Mouse (Mus musculus): Measurements from ENCODE around the gene 2010300C02Rik. TPM values are rescaled to one million over a fixed set of nuclear protein-coding genes. Genes with fewer than 3 reads are reported as not detected.

The 2010300C02Rik gene
- total RNA-seq, 1 experiment from 2014 or later: 0.12 TPM

DNA sequence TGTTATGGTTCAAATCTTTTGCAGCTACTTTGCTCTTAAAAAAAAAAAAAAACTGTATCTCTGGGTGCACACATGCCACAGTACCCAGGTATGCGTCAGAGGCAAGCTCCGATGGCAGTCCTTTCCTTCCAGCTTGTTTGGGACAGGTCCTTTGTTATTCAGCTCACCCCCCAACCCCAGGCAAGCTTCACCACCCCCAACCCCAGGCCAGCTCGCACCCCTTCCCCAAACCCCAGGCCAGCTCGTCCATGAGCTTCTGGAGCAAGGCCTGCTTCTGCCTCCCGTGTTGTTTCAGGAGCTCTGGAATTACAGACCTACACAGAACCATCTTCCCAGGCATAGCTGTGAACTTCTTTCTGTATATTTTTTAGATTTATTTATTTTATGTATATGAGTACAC, 83.1 kb downstream of the 2010300C02Rik start:
- no peak for ATAC-seq (ENCODE audit: extremely low read depth, insufficient number of reproducible peaks, low FRiP score, poor library complexity, severe bottlenecking)

DNA sequence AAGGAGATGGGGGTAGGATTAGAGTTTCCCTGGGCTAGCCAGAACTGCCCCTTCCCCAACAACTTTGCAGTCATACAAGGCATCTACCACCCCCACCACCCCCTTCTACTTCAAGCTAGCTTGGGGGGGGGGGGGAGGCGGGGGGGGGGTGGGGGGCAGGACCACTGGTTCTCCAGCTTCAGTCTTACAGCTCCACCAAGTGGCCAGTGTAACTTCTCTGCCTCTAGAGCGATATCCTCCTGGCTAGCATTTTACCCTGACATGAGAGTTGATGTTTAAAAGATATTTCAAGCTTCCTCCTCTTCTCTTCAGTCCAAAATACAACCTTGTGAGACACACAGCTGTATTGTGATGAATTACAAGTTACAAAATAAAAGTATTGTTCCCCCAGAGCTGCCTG, 83.7 kb downstream of the 2010300C02Rik start:
- ATAC-seq (ENCODE audit: extremely low read depth, insufficient number of reproducible peaks, low FRiP score, poor library complexity, severe bottlenecking): no peak

DNA sequence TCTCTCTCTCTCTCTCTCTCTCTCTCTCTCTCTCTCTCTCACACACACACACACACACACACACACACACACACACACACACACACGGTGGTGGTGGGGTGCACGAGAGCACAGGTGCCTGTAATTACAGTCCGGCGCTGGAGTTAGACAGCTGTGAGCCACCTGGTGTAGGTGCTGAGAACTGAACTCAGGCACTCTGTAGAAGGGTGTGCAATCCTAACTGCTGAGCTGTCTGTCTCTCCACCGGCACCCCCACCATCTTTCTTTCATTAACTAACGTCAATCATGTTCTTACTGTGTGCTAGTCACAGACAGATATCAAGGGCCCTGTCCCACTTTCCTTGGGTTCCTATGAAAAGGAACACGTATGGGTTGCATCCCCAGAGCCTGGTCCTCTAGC, 84.2 kb downstream of the 2010300C02Rik start:
- ATAC-seq (ENCODE audit: extremely low read depth, insufficient number of reproducible peaks, low FRiP score, poor library complexity, severe bottlenecking): no peak

DNA sequence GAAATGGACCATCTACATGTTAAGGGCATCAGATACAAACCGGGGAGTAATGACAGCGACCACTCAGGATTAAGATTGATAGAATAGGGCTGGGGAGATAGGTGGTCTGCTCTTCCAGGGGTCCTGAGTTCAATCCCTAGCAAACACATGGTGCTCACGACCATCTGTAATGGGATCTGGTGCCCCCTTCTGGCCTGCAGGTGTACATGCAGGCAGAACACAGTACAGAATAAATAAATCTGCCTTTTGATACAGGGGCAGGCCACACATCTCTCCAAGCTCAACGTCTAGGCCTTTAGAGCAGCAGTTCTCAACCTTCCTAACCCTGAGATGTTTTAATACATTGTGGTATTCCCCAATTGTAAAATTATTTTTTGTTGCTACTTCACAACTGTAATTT, 85.2 kb downstream of the 2010300C02Rik start:
- no peak for ATAC-seq (ENCODE audit: extremely low read depth, insufficient number of reproducible peaks, low FRiP score, poor library complexity, severe bottlenecking)

DNA sequence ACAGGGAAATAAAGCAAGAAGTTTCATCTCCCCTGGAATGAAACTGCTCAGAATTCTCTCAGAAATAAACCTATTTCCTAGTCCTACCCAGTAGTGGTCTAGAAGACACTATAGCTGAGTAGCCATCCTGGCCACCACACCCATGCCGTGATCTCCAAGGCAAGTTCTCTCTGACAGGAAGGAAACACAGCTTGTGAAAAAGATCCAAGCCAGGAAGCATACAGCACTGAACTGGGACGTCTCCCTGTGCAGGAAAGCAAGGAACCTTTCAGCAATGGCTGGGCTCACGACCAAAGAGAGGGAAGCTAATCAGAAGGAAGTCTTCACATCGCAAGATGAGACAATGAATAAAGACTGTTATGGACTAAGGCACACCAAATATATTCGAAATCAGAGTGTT, 86.4 kb downstream of the 2010300C02Rik start:
- no peak for ATAC-seq (ENCODE audit: extremely low read depth, insufficient number of reproducible peaks, low FRiP score, poor library complexity, severe bottlenecking)

DNA sequence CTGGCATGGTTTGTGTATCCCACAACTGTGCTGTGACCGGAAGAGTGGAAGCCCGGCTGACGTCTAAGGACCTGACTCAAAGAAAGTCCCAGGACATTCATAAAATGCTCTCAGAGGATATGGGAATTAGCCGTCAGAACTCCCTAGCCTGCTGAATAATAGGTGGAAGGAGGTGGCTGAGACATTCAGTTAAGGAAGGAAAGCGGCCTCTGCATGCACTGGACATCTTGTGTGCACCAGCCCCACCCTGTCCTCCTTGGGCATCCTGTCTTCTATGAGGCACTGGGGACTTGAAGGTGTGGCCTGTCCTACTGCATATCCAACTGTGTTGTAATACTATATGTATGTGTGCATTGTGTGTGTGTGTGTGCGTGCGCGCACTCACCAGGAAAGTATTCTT, 87.5 kb downstream of the 2010300C02Rik start:
- no peak for ATAC-seq (ENCODE audit: extremely low read depth, insufficient number of reproducible peaks, low FRiP score, poor library complexity, severe bottlenecking)

DNA sequence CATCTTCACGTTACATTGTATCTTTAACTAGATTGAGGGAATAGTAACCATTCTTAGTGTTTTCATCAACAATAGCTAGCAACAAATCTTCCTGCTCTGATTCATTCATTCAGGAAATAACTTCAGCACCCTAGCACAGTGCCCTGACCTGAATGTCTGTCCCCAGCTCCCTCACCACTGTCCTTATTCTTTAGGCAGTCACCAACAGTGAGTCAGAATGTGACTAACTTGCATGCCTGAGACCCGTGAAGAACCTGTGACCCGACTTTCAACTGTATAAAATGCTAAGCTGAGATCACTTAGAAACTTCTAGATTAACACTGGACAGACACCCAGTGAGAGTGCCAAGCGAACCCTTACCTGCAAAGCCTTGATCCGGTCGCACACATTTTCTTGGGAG, 88.4 kb downstream of the 2010300C02Rik start:
- no peak for ATAC-seq (ENCODE audit: extremely low read depth, insufficient number of reproducible peaks, low FRiP score, poor library complexity, severe bottlenecking)

DNA sequence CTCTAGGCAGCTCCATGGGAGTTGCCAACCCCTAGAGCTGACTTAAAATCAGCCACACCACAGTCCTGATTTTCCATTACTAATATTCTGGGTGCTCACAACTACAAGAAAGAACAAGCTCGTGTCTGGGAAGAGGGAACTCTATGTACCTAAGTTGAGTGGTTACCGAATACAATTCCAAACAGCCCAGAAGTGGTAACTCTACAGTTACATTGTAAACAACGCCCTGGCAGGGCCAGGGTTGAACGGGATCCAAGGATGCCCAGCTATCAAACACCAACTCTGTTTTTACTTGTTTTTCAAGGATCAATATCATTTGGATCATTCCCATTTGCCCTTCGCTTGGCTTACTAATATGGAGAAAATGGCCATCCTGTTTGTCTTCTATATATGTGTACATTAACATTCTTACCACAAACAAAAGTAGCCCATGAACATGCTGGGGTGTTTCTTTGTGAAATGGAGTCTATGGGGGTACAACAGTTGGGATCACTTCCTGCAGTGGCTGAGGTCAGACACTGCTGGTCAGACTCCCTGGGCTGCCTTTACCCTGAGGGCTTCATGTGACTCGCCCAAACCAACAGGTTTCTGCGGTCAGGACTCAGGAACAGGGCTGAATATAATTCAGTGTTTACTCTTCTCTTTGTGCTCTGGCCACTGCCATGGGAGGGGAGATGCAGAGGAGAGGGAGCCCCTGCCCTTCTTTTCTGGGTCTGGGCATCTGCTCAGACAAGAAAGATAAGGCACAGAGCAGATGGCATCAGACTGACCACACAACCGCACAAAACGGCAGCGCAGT, 89.3 kb downstream of the 2010300C02Rik start:
- ATAC-seq (ENCODE audit: extremely low read depth, insufficient number of reproducible peaks, low FRiP score, poor library complexity, severe bottlenecking): no peak

DNA sequence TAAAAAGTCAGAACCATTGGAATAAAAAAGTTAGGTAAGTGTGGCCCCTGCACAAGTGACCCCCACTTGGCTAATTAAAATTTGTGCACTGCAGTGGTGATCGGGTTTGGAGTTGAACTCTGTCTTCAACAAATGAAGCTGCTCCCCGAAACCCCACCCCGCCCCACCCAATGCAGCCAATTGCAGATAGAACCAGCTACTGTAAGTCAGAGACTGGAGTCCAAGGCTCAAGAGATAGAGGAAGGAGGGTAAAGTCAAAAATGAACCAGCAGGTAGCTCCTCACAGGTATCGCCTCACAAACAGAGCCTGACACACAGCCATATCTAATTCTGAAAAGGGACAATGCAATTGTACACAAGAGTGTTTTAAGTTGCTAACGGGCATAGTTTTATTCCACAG, 90.0 kb downstream of the 2010300C02Rik start:
- no peak for ATAC-seq (ENCODE audit: extremely low read depth, insufficient number of reproducible peaks, low FRiP score, poor library complexity, severe bottlenecking)

DNA sequence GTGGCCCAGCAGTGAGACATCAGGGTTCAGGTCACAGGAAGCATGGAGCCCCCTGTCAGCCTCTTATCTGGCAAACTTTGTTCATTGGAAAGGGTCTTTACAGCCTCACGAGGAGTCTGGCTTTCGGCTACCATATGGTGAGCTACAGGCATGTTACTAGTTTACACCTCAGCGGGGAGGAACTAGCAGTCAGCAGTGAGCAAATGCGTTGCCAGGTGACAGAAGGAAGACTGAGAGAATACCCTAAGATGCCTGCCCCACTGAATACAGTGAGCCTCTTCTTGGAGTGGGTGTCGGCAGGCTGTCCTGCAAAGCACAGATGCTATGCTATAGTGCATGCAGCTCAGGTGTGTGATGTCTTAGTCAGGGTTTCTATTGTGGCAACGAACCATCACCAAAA, 91.1 kb downstream of the 2010300C02Rik start:
- no peak for ATAC-seq (ENCODE audit: extremely low read depth, insufficient number of reproducible peaks, low FRiP score, poor library complexity, severe bottlenecking)

DNA sequence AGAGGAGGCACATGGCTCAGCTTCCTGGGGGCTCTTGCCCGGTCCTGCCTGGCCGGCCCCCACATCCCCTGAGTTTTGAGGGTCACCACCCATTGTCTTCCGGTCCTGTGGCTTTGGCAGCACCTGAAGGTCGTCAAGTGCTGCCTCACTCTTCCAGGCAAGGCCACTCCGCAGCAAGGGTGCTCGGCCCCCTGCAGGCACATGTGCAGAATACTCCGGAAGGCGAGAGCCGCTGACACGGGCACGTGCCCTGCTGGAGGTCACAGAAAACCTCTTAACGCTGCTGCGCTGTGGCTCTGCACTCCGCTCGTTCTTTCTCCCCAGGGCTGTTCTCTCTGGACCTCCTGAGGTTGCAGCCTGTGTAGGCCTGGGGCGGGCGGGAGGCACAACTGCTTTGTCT, 95.7 kb downstream of the 2010300C02Rik start:
- ATAC-seq (ENCODE audit: extremely low read depth, insufficient number of reproducible peaks, low FRiP score, poor library complexity, severe bottlenecking): peak; percentile 67

DNA sequence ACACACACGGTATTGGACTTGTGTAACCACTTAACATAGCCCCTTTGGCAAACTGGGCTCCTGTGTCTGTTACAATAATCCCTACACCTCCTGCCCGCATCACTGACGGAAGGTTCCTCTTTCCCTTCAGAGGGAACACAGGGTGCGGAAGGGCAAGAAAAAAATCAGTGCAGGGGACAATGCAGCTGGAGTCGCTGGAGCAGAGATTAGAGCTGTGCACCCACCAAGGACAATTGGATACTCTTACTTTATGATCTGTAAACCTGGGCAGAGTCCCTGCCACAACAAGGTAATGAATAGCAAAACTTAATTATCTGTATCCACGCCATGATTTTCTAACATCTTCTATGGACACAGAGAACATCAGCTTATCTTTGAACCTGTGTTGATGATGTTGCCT, 97.8 kb downstream of the 2010300C02Rik start:
- no peak for ATAC-seq (ENCODE audit: extremely low read depth, insufficient number of reproducible peaks, low FRiP score, poor library complexity, severe bottlenecking)

DNA sequence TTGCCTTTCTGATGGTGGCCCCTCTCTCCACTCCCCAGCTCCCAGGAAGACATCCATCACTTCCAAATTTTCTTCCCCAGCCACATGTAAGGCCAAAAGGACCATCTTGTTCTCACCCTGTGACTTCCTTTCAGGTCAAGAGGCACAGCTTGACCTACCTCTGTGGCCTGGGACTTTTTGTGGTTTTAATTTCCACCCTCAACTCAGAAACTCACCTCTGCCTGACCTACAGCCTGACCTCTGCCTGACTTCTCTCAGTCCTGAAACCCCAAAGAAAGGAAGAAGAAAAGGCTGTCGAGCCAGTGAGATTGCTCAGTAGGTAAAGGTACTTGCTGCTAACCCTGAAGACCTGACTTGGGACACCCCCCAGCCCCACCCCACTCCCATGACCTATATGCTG, 100.3 kb downstream of the 2010300C02Rik start:
- ATAC-seq (ENCODE audit: extremely low read depth, insufficient number of reproducible peaks, low FRiP score, poor library complexity, severe bottlenecking): no peak

DNA sequence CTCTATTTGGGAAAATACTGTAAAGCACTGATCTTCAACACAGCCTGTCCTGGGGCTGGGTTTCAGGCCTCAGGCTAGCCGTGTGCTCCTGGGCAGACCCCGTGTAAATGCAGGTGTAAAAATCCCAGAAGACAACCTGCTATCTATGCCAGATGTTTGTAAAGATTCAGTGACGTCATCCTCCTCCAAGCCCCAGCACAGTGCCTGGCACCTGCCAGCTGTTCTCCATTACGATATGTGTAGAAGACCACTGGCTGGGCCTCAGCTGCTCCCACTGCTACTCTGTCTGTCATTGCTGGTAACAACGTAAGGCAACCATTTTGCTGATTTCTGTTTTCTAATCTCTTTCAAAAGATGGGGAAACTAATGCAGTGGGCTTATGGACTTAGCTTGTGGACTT, 102.8 kb downstream of the 2010300C02Rik start:
- no peak for ATAC-seq (ENCODE audit: extremely low read depth, insufficient number of reproducible peaks, low FRiP score, poor library complexity, severe bottlenecking)

DNA sequence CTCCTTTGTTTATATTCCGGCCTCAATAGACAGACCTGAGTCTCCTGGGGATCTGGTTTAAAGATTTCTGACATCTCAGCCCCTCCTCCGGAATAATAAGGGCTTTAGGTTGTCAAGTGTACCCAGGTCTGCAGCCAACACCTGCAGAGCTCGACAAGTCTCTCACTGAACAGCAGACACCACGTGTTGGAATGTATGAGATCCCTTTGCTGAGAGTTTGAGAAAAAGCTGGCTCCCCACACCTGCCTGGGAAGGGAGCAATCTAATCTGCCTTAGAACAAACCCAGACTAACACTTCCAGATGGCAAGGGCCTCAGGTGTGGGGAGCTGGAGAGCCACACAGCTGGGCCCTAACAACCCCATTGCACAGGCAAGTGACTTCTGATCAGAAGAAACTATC, 103.3 kb downstream of the 2010300C02Rik start:
- no peak for ATAC-seq (ENCODE audit: extremely low read depth, insufficient number of reproducible peaks, low FRiP score, poor library complexity, severe bottlenecking)

DNA sequence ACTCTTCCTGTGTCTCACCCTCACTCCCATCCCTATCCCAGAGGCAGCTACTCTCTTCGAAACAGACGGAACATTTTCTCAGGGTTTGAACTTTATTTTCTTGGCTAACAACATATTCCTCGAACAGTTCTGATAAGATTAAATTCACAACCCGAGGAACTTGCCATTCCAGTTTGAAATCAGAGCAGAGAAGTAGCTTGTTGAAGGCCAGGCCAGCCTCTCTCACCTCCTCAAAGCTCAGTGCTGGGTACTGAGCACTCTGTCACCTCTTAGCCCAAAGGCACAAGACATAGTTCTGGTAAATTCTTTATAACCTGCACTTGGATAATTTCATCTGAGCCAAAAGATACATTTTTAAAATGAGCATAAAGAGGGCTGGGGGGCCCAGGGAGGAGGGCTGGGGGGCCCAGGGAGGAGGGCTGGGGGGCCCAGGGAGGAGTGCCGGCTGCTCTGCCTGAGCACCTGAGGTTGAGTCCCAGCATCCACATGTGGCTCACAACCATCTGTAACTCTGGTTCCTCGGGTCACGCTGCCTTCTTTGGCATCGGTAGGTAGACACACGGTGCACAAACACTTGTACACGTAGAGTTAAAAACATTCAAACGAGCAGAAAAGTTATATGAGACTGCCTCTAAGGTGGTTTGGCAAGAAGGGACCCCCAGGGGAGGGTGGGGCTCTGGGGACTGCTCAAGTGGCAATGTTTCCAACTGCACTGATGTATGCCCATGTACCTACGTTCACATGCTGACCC, 104.4 kb downstream of the 2010300C02Rik start:
- no peak for ATAC-seq (ENCODE audit: extremely low read depth, insufficient number of reproducible peaks, low FRiP score, poor library complexity, severe bottlenecking)

DNA sequence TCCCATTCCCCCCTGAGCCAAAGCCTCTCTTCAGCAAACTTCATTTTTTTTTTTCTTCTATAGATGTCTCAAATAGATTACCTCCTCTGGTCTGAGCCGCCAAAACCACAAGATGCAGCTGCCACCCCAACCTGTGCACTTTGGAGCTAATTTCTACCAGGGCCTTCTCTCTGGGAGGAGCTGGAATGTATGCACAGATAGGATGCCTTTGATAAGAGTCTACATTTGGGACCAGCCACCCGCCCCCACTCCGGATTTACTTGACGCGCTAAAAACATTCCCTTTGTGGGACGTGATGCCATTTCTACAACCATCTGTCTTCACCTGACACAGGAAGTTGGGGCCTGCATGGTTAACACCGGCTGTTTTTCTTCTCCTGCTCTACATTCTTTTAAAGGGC, 105.0 kb downstream of the 2010300C02Rik start:
- no peak for ATAC-seq (ENCODE audit: extremely low read depth, insufficient number of reproducible peaks, low FRiP score, poor library complexity, severe bottlenecking)

DNA sequence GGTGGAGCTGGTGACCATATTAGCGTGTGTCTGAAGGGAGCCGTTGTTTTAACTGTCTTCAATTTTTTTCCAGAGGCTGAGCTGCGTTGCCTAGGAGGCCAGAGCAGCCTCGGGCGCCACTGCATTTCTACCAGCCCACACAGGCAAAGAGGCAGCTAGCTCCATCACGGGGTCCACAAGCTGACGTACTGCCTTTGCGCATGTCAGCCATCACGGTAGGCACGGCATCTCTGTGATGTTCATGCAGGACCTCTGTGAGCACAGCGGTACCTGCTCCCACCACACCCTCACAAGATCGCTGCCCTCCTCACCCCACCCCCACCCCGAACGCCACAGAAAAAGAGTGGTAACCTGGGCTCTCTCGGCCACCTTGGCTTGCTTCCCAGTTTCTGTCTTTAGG, 105.8 kb downstream of the 2010300C02Rik start:
- ATAC-seq (ENCODE audit: extremely low read depth, insufficient number of reproducible peaks, low FRiP score, poor library complexity, severe bottlenecking): no peak

DNA sequence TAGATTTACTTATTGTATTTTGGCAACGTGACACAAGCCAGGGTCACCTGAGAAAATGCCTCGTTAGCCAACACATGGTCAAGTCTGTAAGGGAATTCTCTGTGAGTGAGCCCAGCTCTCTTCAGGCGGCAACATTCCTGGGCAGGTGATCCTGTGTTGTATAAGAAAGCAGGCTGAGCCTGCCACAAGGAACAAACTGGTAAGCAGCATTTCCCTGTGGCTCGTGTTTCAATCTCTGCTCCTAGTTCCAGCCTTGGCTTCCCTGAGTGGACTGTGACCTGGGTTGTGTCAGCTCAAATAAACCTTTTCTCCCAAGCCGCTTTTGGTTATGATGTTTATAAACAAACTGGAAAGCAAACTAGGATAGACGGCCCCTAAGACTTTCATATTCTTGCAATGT, 108.9 kb downstream of the 2010300C02Rik start:
- ATAC-seq (ENCODE audit: extremely low read depth, insufficient number of reproducible peaks, low FRiP score, poor library complexity, severe bottlenecking): no peak

DNA sequence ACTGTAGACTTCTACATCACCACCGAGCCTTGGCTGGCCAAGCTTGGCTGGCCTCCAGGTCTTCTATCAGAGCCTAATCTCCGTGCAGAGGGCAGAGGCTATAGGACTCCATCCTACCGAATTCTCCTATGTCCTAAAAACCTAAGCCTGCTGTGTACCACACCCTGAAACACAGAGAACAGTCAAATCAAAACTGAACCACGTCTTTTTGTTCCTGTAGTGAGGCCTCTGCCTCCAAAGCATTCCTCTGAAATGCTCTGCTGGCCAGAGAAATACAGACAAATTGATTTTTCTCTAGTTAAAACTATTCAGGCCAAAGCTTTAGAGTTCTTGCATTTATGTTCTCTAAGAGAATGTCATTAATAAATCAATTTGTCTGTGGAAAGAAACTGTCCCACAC, 109.6 kb downstream of the 2010300C02Rik start:
- no peak for ATAC-seq (ENCODE audit: extremely low read depth, insufficient number of reproducible peaks, low FRiP score, poor library complexity, severe bottlenecking)

Measured in neutrophil, adult 5-6 weeks (primary cell).